Mouse (Mus musculus) heart, adult 8-10 months (tissue): ENCODE data around the gene Il21. TPM values are rescaled to one million over a fixed set of nuclear protein-coding genes. Genes with fewer than 3 reads are reported as not detected.
A peak's percentile ranks its signal among the peaks of the same experiment; 100 is the strongest.

ENCODE experiments used
- DNase-seq: peaks from one replicate; pipeline ENCODE4 v3.0.0; 2022; ENCODE audit warnings: low spot score
- microRNA-seq: library from miRNA; unstranded; fragments of <30 nt; microRNA quantifications from one replicate; pipeline ENCODE4 v1.2.0, GENCODE M21; 2022
- total RNA-seq, 4 experiments: library from RNA; stranded (reverse); gene quantifications; 2 replicates each; pipeline ENCODE4 v1.2.4; 2022

Gene Il21
- total RNA-seq, 4 experiments from 2014 or later, result not detected

GRCm38 (mm10) chr3:37191953-37192352 is 40.5 kb downstream of the Il21 start:
- DNase-seq, result no peak

DNA sequence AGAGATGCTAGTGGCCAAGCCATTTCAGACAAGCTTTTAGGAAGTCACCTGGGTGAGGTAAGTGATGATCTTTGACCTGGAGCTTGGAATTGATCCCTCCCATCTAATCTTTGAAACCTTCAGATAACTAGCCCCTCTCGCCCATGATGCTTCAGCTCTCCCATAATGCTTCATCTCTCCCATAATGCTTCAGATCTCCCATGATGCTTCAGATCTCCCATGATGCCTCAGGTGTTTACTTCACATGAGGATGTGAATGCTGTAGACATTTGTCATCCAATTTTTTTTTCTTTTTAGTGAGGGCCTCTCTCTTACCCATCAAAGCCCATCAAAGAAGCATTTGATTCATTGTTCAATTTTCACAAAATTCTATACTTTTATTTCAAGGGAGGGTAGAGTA is 46.9 kb downstream of the Il21 start:
- DNase-seq, result no peak

GRCm38 (mm10) chr3:37182415-37183269 is 49.8 kb downstream of the Il21 start:
- DNase-seq, result peak; percentile 16

DNA sequence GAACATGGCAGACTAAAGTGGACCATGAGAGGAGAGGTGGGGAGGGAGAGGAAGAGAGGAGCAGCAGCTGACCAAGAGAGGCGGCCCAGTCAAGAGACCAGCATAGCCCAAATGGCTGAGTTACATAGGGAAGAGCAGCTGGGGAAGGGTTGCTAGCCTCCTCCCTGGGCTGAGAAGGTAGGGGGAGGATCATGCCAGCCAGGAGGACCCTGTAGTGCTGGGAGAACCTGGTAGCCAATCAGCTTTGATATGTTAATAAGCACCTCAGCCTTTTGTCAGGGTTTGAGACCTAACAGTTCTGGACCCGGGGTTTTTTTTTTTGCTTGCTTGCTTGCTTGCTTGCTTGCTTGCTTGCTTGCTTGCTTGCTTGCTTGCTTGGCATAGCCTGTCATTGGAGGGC is 51.4 kb downstream of the Il21 start:
- no peak for DNase-seq

DNA sequence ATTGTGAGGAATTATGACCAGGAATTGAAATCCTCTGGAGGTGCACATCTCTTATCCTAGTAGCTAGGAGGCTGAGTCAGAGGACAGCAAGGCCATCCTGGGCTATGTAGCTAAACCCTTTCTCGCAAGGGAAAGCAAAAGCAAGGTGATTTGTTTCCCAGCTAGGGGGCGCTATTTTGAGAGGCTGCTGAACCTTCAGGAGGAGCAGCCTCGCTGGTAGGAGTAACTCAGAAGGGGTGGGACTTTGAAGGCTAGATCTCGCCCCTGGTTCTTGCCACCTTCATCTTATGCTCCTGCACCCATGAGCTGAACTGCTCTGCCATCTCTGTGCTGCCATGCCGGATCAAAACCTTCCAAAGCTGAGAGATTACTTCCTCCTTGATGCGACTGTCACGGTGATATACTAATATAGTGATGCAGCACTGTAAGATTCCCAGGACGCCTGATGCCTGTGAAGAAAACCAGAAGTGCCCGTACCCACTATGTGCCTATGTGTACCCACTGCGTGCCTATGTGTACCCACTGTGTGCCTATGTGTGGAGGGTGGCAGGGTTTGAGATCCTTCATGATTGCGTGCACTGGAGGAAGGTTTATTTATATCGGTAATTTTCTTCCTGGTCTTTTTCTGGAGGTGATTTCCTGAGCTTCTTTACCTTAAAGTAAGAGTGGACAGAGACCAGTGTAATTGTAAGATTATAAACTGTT is 52.2 kb downstream of the Il21 start:
- DNase-seq, result no peak

GRCm38 (mm10) chr3:37179472-37179871 is 53.0 kb downstream of the Il21 start:
- DNase-seq, result no peak

- DNase-seq, result no peak
These were observed 57.5 kb downstream of the Il21 start for GRCm38 (mm10) chr3:37174711-37175572.

GRCm38 (mm10) chr3:37173285-37173684 is 59.2 kb downstream of the Il21 start:
- DNase-seq, result no peak

Small RNA genes within 50 kb of the gene (microRNA-seq; reads per million reads assigned to microRNA genes)
- not detected for gene Gm24169

Other genes with a start within 250 kb of the Il21 start
- gene Adad1, start 169.1 kb downstream of the Il21 start, total RNA-seq, result not detected
- not detected for gene Il2, start 106.7 kb downstream of the Il21 start, total RNA-seq
- gene Bbs12, start 79.9 kb upstream of the Il21 start, total RNA-seq, result 1 to 10 TPM in 3 of 4 experiments, under 1 TPM in 1; 0.52 to 1.2 (median 1.1) TPM
- 1 to 10 TPM in 1 of 4 experiments, under 1 TPM in 3; 0.52 to 1.1 (median 0.61) TPM for gene Cetn4, start 80.1 kb upstream of the Il21 start, total RNA-seq
- gene Fgf2, start 115.7 kb upstream of the Il21 start, total RNA-seq, result 10 to 100 TPM in 2 of 4 experiments, 1 to 10 TPM in 2; 9.2 to 15.7 (median 12.1) TPM
- gene Spata5, start 187.3 kb upstream of the Il21 start, total RNA-seq, result 10 to 100 TPM; 12.4 to 15.8 (median 15.4) TPM
- 10 to 100 TPM; 32.4 to 40.0 (median 33.8) TPM for gene Nudt6, start 187.6 kb upstream of the Il21 start, total RNA-seq